Mouse (Mus musculus): Measurements from ENCODE around the gene Snn. TPM values are rescaled to one million over a fixed set of nuclear protein-coding genes. Genes with fewer than 3 reads are reported as not detected.

The Snn gene
- polyA plus RNA-seq, 1 experiment from 2014 or later = 147 TPM

- H3K9me3 ChIP-seq (ENCODE audit: control insufficient read depth, low read length) = no peaks in the 10 kb centered on the region
- 31% methylated on average over 15 of the region's 15 CpGs for WGBS
- peak; percentile 70 for ATAC-seq (ENCODE audit: low FRiP score)
- H3K4me3 ChIP-seq (replicated peaks; ENCODE audit: low read length) = no peak overlapping the region
- no peaks in the 10 kb centered on the region for H3K36me3 ChIP-seq (replicated peaks; ENCODE audit: control insufficient read depth, insufficient read depth)
- peak; percentile 77 for DNase-seq (ENCODE audit: low spot score)
- H3K27ac ChIP-seq = no peak overlapping the region
- no peaks in the 10 kb centered on the region for H3K4me1 ChIP-seq (replicated peaks; ENCODE audit: control insufficient read depth, insufficient read depth, low read length)
- no peaks in the 10 kb centered on the region for H3K27me3 ChIP-seq (ENCODE audit: control insufficient read depth, insufficient read depth, low read length)
- no peak overlapping the region for H3K4me2 ChIP-seq (replicated peaks)
- no peak overlapping the region for H3K9ac ChIP-seq
Measured at GRCm38 (mm10) chr16:11035790-11036431, 24.8 kb upstream of the Snn start.

DNA sequence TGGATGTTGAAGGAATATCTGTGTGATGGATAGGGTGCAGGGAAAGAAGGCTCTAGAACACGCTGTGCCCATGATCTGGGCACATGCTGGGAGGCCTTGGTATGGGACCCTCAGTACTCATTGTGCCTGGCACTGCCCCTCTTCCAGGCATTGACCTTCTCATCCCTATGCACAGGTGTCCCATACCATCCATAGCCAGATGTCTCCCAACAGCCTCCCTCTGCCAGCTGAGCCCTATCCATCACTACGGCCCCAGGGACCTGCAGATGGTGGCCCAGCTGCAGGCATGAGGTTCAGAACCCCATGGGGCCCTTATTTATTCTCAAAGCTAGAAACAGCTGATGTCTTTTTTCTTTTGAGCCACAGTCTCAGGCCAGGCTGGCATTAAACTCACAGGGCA, 20.1 kb upstream of the Snn start:
- Histone ChIP-seq H3K36me3 (replicated peaks; ENCODE audit: control insufficient read depth, insufficient read depth) (no peaks in the 10 kb centered on the region), H3K9me3 (ENCODE audit: control insufficient read depth, low read length) (no peaks in the 10 kb centered on the region), H3K4me1 (replicated peaks; ENCODE audit: control insufficient read depth, insufficient read depth, low read length) (no peaks in the 10 kb centered on the region), H3K9ac (no peak overlapping the region), H3K4me2 (replicated peaks) (no peak overlapping the region), H3K27ac (no peak overlapping the region), H3K27me3 (ENCODE audit: control insufficient read depth, insufficient read depth, low read length) (no peaks in the 10 kb centered on the region), H3K4me3 (replicated peaks; ENCODE audit: low read length) (no peak overlapping the region)
- ATAC-seq (ENCODE audit: low FRiP score) = no peak
- DNase-seq (ENCODE audit: low spot score) = no peak
- 60% methylated on average over 2 of the region's 2 CpGs for WGBS

GRCm38 (mm10) chr16:11043239-11043638, 17.5 kb upstream of the Snn start:
- no peaks in the 10 kb centered on the region for H3K9me3 ChIP-seq (ENCODE audit: control insufficient read depth, low read length)
- DNase-seq (ENCODE audit: low spot score) = no peak
- H3K9ac ChIP-seq = no peak overlapping the region
- no peaks in the 10 kb centered on the region for H3K36me3 ChIP-seq (replicated peaks; ENCODE audit: control insufficient read depth, insufficient read depth)
- ATAC-seq (ENCODE audit: low FRiP score) = no peak
- WGBS = 90% methylated on average over 5 of the region's 5 CpGs
- H3K27me3 ChIP-seq (ENCODE audit: control insufficient read depth, insufficient read depth, low read length) = no peaks in the 10 kb centered on the region
- no peaks in the 10 kb centered on the region for H3K4me1 ChIP-seq (replicated peaks; ENCODE audit: control insufficient read depth, insufficient read depth, low read length)
- no peak overlapping the region for H3K4me2 ChIP-seq (replicated peaks)
- no peak overlapping the region for H3K27ac ChIP-seq
- no peak overlapping the region for H3K4me3 ChIP-seq (replicated peaks; ENCODE audit: low read length)

GRCm38 (mm10) chr16:11046437-11046836, 14.3 kb upstream of the Snn start:
- H3K9ac ChIP-seq = no peak overlapping the region
- 79% methylated on average over 7 of the region's 7 CpGs for WGBS

DNA sequence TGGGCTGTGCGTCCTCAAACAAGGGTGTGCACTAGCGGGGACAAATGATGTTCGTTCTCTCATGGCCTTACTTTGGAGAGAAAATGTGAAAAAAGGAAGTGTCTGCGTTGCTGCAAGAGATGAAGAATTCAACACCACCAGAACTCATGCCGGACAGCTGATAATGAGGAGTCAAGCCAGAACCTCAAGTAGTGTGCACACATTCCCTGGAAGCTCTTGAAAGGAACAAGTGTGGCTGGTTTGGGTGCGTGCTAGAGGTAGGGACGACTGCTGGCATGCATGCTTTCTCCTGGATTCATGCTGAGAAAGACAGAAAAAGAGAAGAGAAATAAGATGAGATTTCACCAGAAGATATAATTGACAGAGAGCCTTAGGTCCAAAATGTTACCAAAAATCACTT, 13.6 kb upstream of the Snn start:
- Histone ChIP-seq H3K4me2 (replicated peaks) (no peak overlapping the region), H3K36me3 (replicated peaks; ENCODE audit: control insufficient read depth, insufficient read depth) (no peaks in the 10 kb centered on the region)
- no peak for DNase-seq (ENCODE audit: low spot score)

More at GRCm38 (mm10) chr16:11046437-11046836, 14.3 kb upstream of the Snn start:
- no peak overlapping the region for H3K27ac ChIP-seq
- H3K4me2 ChIP-seq (replicated peaks) = no peak overlapping the region
- no peaks in the 10 kb centered on the region for H3K27me3 ChIP-seq (ENCODE audit: control insufficient read depth, insufficient read depth, low read length)
- ATAC-seq (ENCODE audit: low FRiP score) (no peak), DNase-seq (ENCODE audit: low spot score) (no peak)
- H3K4me3 ChIP-seq (replicated peaks; ENCODE audit: low read length) = no peak overlapping the region
- no peaks in the 10 kb centered on the region for H3K9me3 ChIP-seq (ENCODE audit: control insufficient read depth, low read length)
- no peaks in the 10 kb centered on the region for H3K36me3 ChIP-seq (replicated peaks; ENCODE audit: control insufficient read depth, insufficient read depth)
- no peaks in the 10 kb centered on the region for H3K4me1 ChIP-seq (replicated peaks; ENCODE audit: control insufficient read depth, insufficient read depth, low read length)

DNA sequence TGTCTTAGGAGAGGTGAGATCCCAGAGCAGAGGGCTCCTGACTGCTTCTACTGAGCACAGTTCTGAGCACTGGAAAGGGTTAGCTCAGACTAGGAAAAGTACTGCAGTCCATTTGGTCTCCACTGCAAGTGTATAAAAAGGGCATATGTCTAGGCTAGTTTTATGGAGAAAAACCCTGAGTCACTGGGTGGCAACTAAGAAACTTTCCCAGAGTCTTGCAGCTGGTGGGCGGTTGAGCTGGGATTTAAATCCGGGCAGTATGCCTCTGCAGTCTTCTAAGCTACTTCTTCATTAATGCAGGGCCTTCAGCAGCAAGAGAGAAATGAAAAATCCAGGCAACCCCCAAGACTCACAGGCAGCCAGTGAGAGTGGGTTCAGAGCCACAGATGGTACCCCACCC, 10.5 kb upstream of the Snn start:
- no peak overlapping the region for H3K4me3 ChIP-seq (replicated peaks; ENCODE audit: low read length)
- no peaks in the 10 kb centered on the region for H3K27me3 ChIP-seq (ENCODE audit: control insufficient read depth, insufficient read depth, low read length)
- 80% methylated on average over 2 of the region's 2 CpGs for WGBS
- H3K4me2 ChIP-seq (replicated peaks) = no peak overlapping the region
- DNase-seq (ENCODE audit: low spot score) = no peak
- no peaks in the 10 kb centered on the region for H3K4me1 ChIP-seq (replicated peaks; ENCODE audit: control insufficient read depth, insufficient read depth, low read length)
- H3K27ac ChIP-seq = no peak overlapping the region
- H3K9me3 ChIP-seq (ENCODE audit: control insufficient read depth, low read length) = no peaks in the 10 kb centered on the region
- no peak for ATAC-seq (ENCODE audit: low FRiP score)
- no peak overlapping the region for H3K9ac ChIP-seq
- no peaks in the 10 kb centered on the region for H3K36me3 ChIP-seq (replicated peaks; ENCODE audit: control insufficient read depth, insufficient read depth)

More for the DNA sequence above, 13.6 kb upstream of the Snn start:
- ATAC-seq (ENCODE audit: low FRiP score) = no peak
- Histone ChIP-seq H3K27me3 (ENCODE audit: control insufficient read depth, insufficient read depth, low read length) (no peaks in the 10 kb centered on the region), H3K4me3 (replicated peaks; ENCODE audit: low read length) (no peak overlapping the region), H3K27ac (no peak overlapping the region), H3K4me1 (replicated peaks; ENCODE audit: control insufficient read depth, insufficient read depth, low read length) (no peaks in the 10 kb centered on the region), H3K9ac (no peak overlapping the region), H3K9me3 (ENCODE audit: control insufficient read depth, low read length) (no peaks in the 10 kb centered on the region)
- WGBS = 88% methylated on average over 7 of the region's 7 CpGs

DNA sequence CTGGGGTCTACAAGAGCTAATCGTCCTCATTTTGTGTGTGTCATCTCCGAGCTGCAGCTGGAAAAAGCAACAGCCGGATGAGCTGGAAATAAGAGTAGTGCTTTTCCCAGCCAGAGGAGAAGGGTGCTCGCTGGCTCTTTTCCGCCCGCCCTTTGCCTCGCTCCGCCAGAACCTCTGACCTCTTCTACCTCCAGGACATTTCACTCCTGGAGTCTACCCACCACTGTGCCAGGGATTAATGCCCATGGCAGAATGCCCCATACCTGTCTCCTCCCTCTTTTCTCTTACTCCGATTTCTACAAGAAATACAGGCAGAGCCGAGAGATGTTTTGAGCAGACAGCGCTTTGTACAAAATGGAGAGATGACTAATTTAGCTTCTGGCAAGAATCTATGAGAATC, 9.6 kb upstream of the Snn start:
- Histone ChIP-seq H3K4me2 (replicated peaks) (no peak overlapping the region), H3K36me3 (replicated peaks; ENCODE audit: control insufficient read depth, insufficient read depth) (no peaks in the 10 kb centered on the region), H3K27me3 (ENCODE audit: control insufficient read depth, insufficient read depth, low read length) (no peaks in the 10 kb centered on the region), H3K4me3 (replicated peaks; ENCODE audit: low read length) (no peak overlapping the region), H3K27ac (no peak overlapping the region), H3K9me3 (ENCODE audit: control insufficient read depth, low read length) (no peaks in the 10 kb centered on the region), H3K4me1 (replicated peaks; ENCODE audit: control insufficient read depth, insufficient read depth, low read length) (no peaks in the 10 kb centered on the region), H3K9ac (no peak overlapping the region)
- no peak for ATAC-seq (ENCODE audit: low FRiP score)
- no peak for DNase-seq (ENCODE audit: low spot score)
- WGBS = 94% methylated on average over 11 of the region's 11 CpGs

GRCm38 (mm10) chr16:11054409-11054808, 6.3 kb upstream of the Snn start:
- no peak for DNase-seq (ENCODE audit: low spot score)
- Histone ChIP-seq H3K36me3 (replicated peaks; ENCODE audit: control insufficient read depth, insufficient read depth) (no peaks in the 10 kb centered on the region), H3K27ac (no peak overlapping the region), H3K4me2 (replicated peaks) (no peak overlapping the region), H3K9me3 (ENCODE audit: control insufficient read depth, low read length) (no peaks in the 10 kb centered on the region), H3K4me3 (replicated peaks; ENCODE audit: low read length) (no peak overlapping the region), H3K4me1 (replicated peaks; ENCODE audit: control insufficient read depth, insufficient read depth, low read length) (no peaks in the 10 kb centered on the region), H3K9ac (no peak overlapping the region), H3K27me3 (ENCODE audit: control insufficient read depth, insufficient read depth, low read length) (no peaks in the 10 kb centered on the region)
- 66% methylated on average over 6 of the region's 6 CpGs for WGBS
- ATAC-seq (ENCODE audit: low FRiP score) = no peak

DNA sequence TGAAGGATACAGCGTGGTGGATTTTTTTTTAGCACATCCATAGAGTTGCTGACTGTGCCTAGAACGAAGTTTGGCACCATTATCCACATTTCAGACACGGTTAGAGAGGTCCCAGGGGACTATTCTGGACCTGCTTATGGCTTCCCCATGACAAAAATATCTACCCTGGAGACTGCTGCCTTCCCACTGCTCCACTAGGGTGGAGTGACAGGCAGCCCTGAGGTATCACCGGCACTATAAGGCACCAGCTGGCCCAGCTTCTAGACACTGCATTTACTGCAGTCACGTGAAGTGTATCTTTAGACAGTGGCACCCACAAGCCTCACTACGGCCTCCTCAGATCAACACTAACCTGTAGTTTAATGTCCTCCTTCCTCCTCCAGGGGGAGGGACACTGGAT, 5.9 kb upstream of the Snn start:
- H3K4me1 ChIP-seq (replicated peaks; ENCODE audit: control insufficient read depth, insufficient read depth, low read length) = no peaks in the 10 kb centered on the region
- no peak overlapping the region for H3K4me2 ChIP-seq (replicated peaks)
- no peaks in the 10 kb centered on the region for H3K9me3 ChIP-seq (ENCODE audit: control insufficient read depth, low read length)
- 80% methylated on average over 6 of the region's 6 CpGs for WGBS
- DNase-seq (ENCODE audit: low spot score) (no peak), ATAC-seq (ENCODE audit: low FRiP score) (no peak)
- H3K27me3 ChIP-seq (ENCODE audit: control insufficient read depth, insufficient read depth, low read length) = no peaks in the 10 kb centered on the region
- no peaks in the 10 kb centered on the region for H3K36me3 ChIP-seq (replicated peaks; ENCODE audit: control insufficient read depth, insufficient read depth)
- H3K4me3 ChIP-seq (replicated peaks; ENCODE audit: low read length) = no peak overlapping the region
- no peak overlapping the region for H3K27ac ChIP-seq
- no peak overlapping the region for H3K9ac ChIP-seq

- 67% methylated on average over 5 of the region's 5 CpGs for WGBS
- Histone ChIP-seq H3K9me3 (ENCODE audit: control insufficient read depth, low read length) (no peaks in the 10 kb centered on the region), H3K9ac (no peak overlapping the region), H3K4me1 (replicated peaks; ENCODE audit: control insufficient read depth, insufficient read depth, low read length) (no peaks in the 10 kb centered on the region), H3K4me3 (replicated peaks; ENCODE audit: low read length) (no peak overlapping the region), H3K27ac (no peak overlapping the region), H3K27me3 (ENCODE audit: control insufficient read depth, insufficient read depth, low read length) (no peaks in the 10 kb centered on the region), H3K4me2 (replicated peaks) (no peak overlapping the region), H3K36me3 (replicated peaks; ENCODE audit: control insufficient read depth, insufficient read depth) (no peaks in the 10 kb centered on the region)
- ATAC-seq (ENCODE audit: low FRiP score) (no peak), DNase-seq (ENCODE audit: low spot score) (no peak)
Measured at GRCm38 (mm10) chr16:11055916-11056315, 4.8 kb upstream of the Snn start.

Measured in hindbrain, embryonic 14.5 days (tissue).